Mouse (Mus musculus) hindbrain, postnatal 0 days (tissue): ENCODE data around the gene Slc22a18. TPM values are rescaled to one million over a fixed set of nuclear protein-coding genes. Genes with fewer than 3 reads are reported as not detected.

Experiments used
- ATAC-seq: fragments of 200-750 bp; cut with Nextera tagmentation; 2 replicates; pipeline ENCODE4 v1.8.0; 2017; ENCODE audit warnings: mild to moderate bottlenecking, moderate TSS enrichment, moderate library complexity
- DNase-seq: peaks from one replicate; pipeline ENCODE4 v3.0.0-alpha.2; 2015; ENCODE audit warnings: low spot score
- H3K27ac ChIP-seq: fragments of 300-500 bp; sonication (generic); 2 replicates; pipeline ENCODE4 v1.5.1; 2014; ENCODE audit warnings: mild to moderate bottlenecking
- H3K27me3 ChIP-seq: fragments of 300-500 bp; sonication (generic); 2 replicates; pipeline ENCODE4 v1.6.1; 2014; ENCODE audit warnings: low read length, mixed read lengths; ENCODE audit not compliant: insufficient read depth
- H3K36me3 ChIP-seq: fragments of 300-500 bp; sonication (generic); 2 replicates; pipeline ENCODE4 v1.6.1; 2014; ENCODE audit warnings: low read length, mixed read lengths; ENCODE audit not compliant: insufficient read depth
- H3K4me1 ChIP-seq: fragments of 300-500 bp; sonication (generic); 2 replicates; pipeline ENCODE4 v1.6.1; 2014; ENCODE audit warnings: antibody characterized with exemption, low read length, mixed read lengths; ENCODE audit not compliant: insufficient read depth
- H3K4me2 ChIP-seq: fragments of 300-500 bp; sonication (generic); 2 replicates; pipeline ENCODE4 v1.6.1; 2014; ENCODE audit warnings: low read depth, mild to moderate bottlenecking, low read length, moderate library complexity, mixed read lengths
- H3K4me3 ChIP-seq: fragments of 300-500 bp; sonication (generic); 2 replicates; pipeline ENCODE4 v1.5.1; 2014; ENCODE audit warnings: low read length
- H3K9ac ChIP-seq: fragments of 300-500 bp; sonication (generic); replicated peaks from 2 replicates; pipeline ENCODE4 v1.6.1; 2014; ENCODE audit warnings: mild to moderate bottlenecking, low read length, moderate library complexity, mixed read lengths
- H3K9me3 ChIP-seq: fragments of 300-500 bp; sonication (generic); 2 replicates; pipeline ENCODE4 v1.6.1; 2016; ENCODE audit warnings: low read length, mixed read lengths
- CTCF ChIP-seq: IDR thresholded peaks from 2 replicates; pipeline ENCODE4 v1.5.1; 2016; ENCODE audit warnings: antibody characterized with exemption, control low read depth, low read depth
- WGBS: fragments of 180-500 bp; shearing (Covaris S2); extraction: QIAGEN DNeasy Blood & Tissue Kit; methylation state at CpG from one replicate; pipeline ENCODE4 v1.1.7; 2014; 5-methylcytosine and 5-hydroxymethylcytosine counted together
- polyA plus RNA-seq: library from polyadenylated mRNA; unstranded; fragments of >200 nt; fragmentation: Nextera tagmentation; extraction: Ambion mirVana; gene quantifications from 2 replicates; pipeline ENCODE4 v1.2.1, GENCODE M21; 2015
- total RNA-seq: library from RNA; depleted of rRNA; stranded (reverse); fragments of >200 nt; gene quantifications from 2 replicates; pipeline ENCODE4 v1.2.3, GENCODE M21; 2014

The Slc22a18 gene
- total and polyA plus RNA-seq, 2 experiments from 2014 or later: 0.58 to 0.90 TPM

- 84% methylated on average over 6 of the region's 6 CpGs for WGBS
- no peak for DNase-seq
Observed at GRCm38 (mm10) chr7:143489735-143490134, 16.2 kb downstream of the Slc22a18 start.

GRCm38 (mm10) chr7:143493616-143494126 is 20.1 kb downstream of the Slc22a18 start:
- H3K4me2 ChIP-seq: no peak overlapping the region
- 86% methylated on average over 6 of the region's 6 CpGs for WGBS
- no peak for ATAC-seq
- H3K4me1 ChIP-seq: no peaks in the 10 kb centered on the region
- H3K36me3 ChIP-seq: no peaks in the 10 kb centered on the region
- H3K27me3 ChIP-seq: no peaks in the 10 kb centered on the region
- H3K9ac ChIP-seq: no peak overlapping the region
- no peak overlapping the region for H3K4me3 ChIP-seq
- H3K9me3 ChIP-seq: no peaks in the 10 kb centered on the region
- H3K27ac ChIP-seq: no peak overlapping the region
- no peak for DNase-seq
- TF ChIP-seq CTCF: no peak

More at GRCm38 (mm10) chr7:143489735-143490134, 16.2 kb downstream of the Slc22a18 start:
- no peak overlapping the region for H3K27ac ChIP-seq
- no peaks in the 10 kb centered on the region for H3K9me3 ChIP-seq
- H3K27me3 ChIP-seq: no peaks in the 10 kb centered on the region
- H3K4me2 ChIP-seq: no peak overlapping the region
- H3K9ac ChIP-seq: no peak overlapping the region
- no peaks in the 10 kb centered on the region for H3K36me3 ChIP-seq
- no peak for ATAC-seq
- no peak for TF ChIP-seq CTCF
- H3K4me1 ChIP-seq: no peaks in the 10 kb centered on the region
- H3K4me3 ChIP-seq: no peak overlapping the region

GRCm38 (mm10) chr7:143495104-143495961 is 21.8 kb downstream of the Slc22a18 start:
- H3K27me3 ChIP-seq: peaks cover 3% of the 10 kb centered on the region
- H3K27ac ChIP-seq: no peak overlapping the region
- no peak overlapping the region for H3K9ac ChIP-seq
- no peak for ATAC-seq
- no peak overlapping the region for H3K4me3 ChIP-seq
- 82% methylated on average over 8 of the region's 8 CpGs for WGBS
- DNase-seq: no peak
- H3K9me3 ChIP-seq: no peaks in the 10 kb centered on the region
- no peaks in the 10 kb centered on the region for H3K36me3 ChIP-seq
- H3K4me1 ChIP-seq: no peaks in the 10 kb centered on the region
- H3K4me2 ChIP-seq: no peak overlapping the region
- TF ChIP-seq CTCF: no peak

- ATAC-seq (no peak), DNase-seq (no peak)
- H3K27ac ChIP-seq: no peak overlapping the region
- no peak overlapping the region for H3K9ac ChIP-seq
- peaks cover 21% of the 10 kb centered on the region for H3K27me3 ChIP-seq
- 95% methylated on average over 4 of the region's 4 CpGs for WGBS
- TF ChIP-seq CTCF: no peak
- no peaks in the 10 kb centered on the region for H3K36me3 ChIP-seq
- H3K4me1 ChIP-seq: 0 out of 2 replicates have a peak, but pooled peaks cover 2% of the 10 kb centered on the region
- no peaks in the 10 kb centered on the region for H3K9me3 ChIP-seq
- H3K4me3 ChIP-seq: no peak overlapping the region
- no peak overlapping the region for H3K4me2 ChIP-seq
Observed at GRCm38 (mm10) chr7:143498584-143498983, 25.0 kb downstream of the Slc22a18 start.

GRCm38 (mm10) chr7:143500912-143501311 is 27.4 kb downstream of the Slc22a18 start:
- ATAC-seq (no peak), DNase-seq (no peak)
- Histone ChIP-seq H3K27me3 (peaks cover 30% of the 10 kb centered on the region), H3K9me3 (no peaks in the 10 kb centered on the region), H3K9ac (no peak overlapping the region), H3K36me3 (no peaks in the 10 kb centered on the region), H3K4me3 (no peak overlapping the region), H3K27ac (no peak overlapping the region), H3K4me1 (0 out of 2 replicates have a peak, but pooled peaks cover 2% of the 10 kb centered on the region), H3K4me2 (no peak overlapping the region)
- 43% methylated on average over 2 of the region's 2 CpGs for WGBS
- TF ChIP-seq CTCF: no peak

GRCm38 (mm10) chr7:143501643-143502417 is 28.3 kb downstream of the Slc22a18 start:
- no peak overlapping the region for H3K27ac ChIP-seq
- WGBS: 3% methylated on average over 55 of the region's 55 CpGs
- ATAC-seq: no peak
- peak; percentile 58 for DNase-seq
- H3K4me3 ChIP-seq: peak overlapping the region; percentile 39
- no peaks in the 10 kb centered on the region for H3K36me3 ChIP-seq
- H3K4me2 ChIP-seq: peak overlapping the region; percentile 70
- no peaks in the 10 kb centered on the region for H3K9me3 ChIP-seq
- no peak for TF ChIP-seq CTCF
- H3K4me1 ChIP-seq: 0 out of 2 replicates have a peak, but pooled peaks cover 2% of the 10 kb centered on the region
- H3K27me3 ChIP-seq: peaks cover 30% of the 10 kb centered on the region
- no peak overlapping the region; the same call in 1 of the 2 replicates for H3K9ac ChIP-seq
